Mouse (Mus musculus) layer of hippocampus, adult 2 months (tissue): ENCODE results near the gene Utrn. TPM values are rescaled to one million over a fixed set of nuclear protein-coding genes. Genes with fewer than 3 reads are reported as not detected.
"Not testable (repeated sequence)": the region's sequence is repeated elsewhere in the genome, so short reads cannot be mapped to it uniquely, and the experiment has no call there.

ENCODE experiments used
- DNase-seq, 2 experiments: peaks; one replicate each; pipeline ENCODE4 v3.0.0; 2022; ENCODE audit warnings: low spot score in 2 of 2
- H3K27ac ChIP-seq: fragments of 200-600 bp; 2 replicates; pipeline ENCODE4 v1.8.1; 2022
- H3K4me3 ChIP-seq: fragments of 200-600 bp; 2 replicates; pipeline ENCODE4 v1.8.1; 2022; ENCODE audit warnings: mild to moderate bottlenecking
- CTCF ChIP-seq: fragments of 200-600 bp; conservative IDR thresholded peaks from 2 replicates; pipeline ENCODE4 v1.8.1; 2022; ENCODE audit warnings: antibody characterized with exemption, mild to moderate bottlenecking, moderate library complexity
- total RNA-seq, 2 experiments: library from RNA; stranded (reverse); gene quantifications; 2 replicates each; pipeline ENCODE4 v1.2.3; 2021

The Utrn gene
- total RNA-seq, 2 experiments from 2014 or later, result 33.7 to 39.8 TPM

GRCm38 (mm10) chr10:12618397-12618796 is 250.8 kb downstream of the Utrn start:
- DNase-seq, result no peak
- no peak overlapping the region for H3K4me3 ChIP-seq
- no peak for TF ChIP-seq CTCF
- no peak overlapping the region for H3K27ac ChIP-seq

- no peak overlapping the region for H3K4me3 ChIP-seq
- no peak overlapping the region for H3K27ac ChIP-seq
- no peak for DNase-seq
- peak; percentile 72 for TF ChIP-seq CTCF
These were observed 253.4 kb downstream of the Utrn start for GRCm38 (mm10) chr10:12615723-12616122.

- H3K4me3 ChIP-seq, result peak overlapping the region; percentile 65
- peak overlapping the region; percentile 81 for H3K27ac ChIP-seq
- TF ChIP-seq CTCF, result peak; percentile 45
- peak; percentile 37 to 44 for DNase-seq
These were observed 254.5 kb downstream of the Utrn start for GRCm38 (mm10) chr10:12614465-12615199.

- peak; percentile 97 for TF ChIP-seq CTCF
- no peak overlapping the region; the same call in 1 of the 2 replicates for H3K27ac ChIP-seq
- peak in 1 of 2 experiments; percentile 58 for DNase-seq
- H3K4me3 ChIP-seq, result peak overlapping the region; percentile 20
These were observed 256.8 kb downstream of the Utrn start for GRCm38 (mm10) chr10:12612235-12612863.

- DNase-seq, result no peak
- no peak overlapping the region for H3K27ac ChIP-seq
- no peak for TF ChIP-seq CTCF
- H3K4me3 ChIP-seq, result no peak overlapping the region
These were observed 259.3 kb downstream of the Utrn start for GRCm38 (mm10) chr10:12609896-12610295.

GRCm38 (mm10) chr10:12608634-12609033 is 260.5 kb downstream of the Utrn start:
- DNase-seq, result no peak
- TF ChIP-seq CTCF, result no peak
- H3K27ac ChIP-seq, result no peak overlapping the region
- no peak overlapping the region for H3K4me3 ChIP-seq

- not testable (repeated sequence) for H3K27ac ChIP-seq, H3K4me3 ChIP-seq, DNase-seq
These were observed 262.0 kb downstream of the Utrn start for GRCm38 (mm10) chr10:12607180-12607579.

GRCm38 (mm10) chr10:12595379-12595778 is 273.8 kb downstream of the Utrn start:
- TF ChIP-seq CTCF, result no peak
- no peak for DNase-seq
- Histone ChIP-seq H3K4me3 (no peak overlapping the region), H3K27ac (no peak overlapping the region)

- DNase-seq, result no peak
- Histone ChIP-seq H3K4me3 (no peak overlapping the region), H3K27ac (no peak overlapping the region)
- TF ChIP-seq CTCF, result no peak
These were observed 274.2 kb downstream of the Utrn start for GRCm38 (mm10) chr10:12594958-12595357.

GRCm38 (mm10) chr10:12593071-12593470 is 276.1 kb downstream of the Utrn start:
- Histone ChIP-seq H3K4me3 (no peak overlapping the region), H3K27ac (no peak overlapping the region)
- TF ChIP-seq CTCF, result no peak
- DNase-seq, result no peak

- Histone ChIP-seq H3K4me3 (no peak overlapping the region), H3K27ac (no peak overlapping the region)
- DNase-seq, result no peak
- no peak for TF ChIP-seq CTCF
These were observed 277.2 kb downstream of the Utrn start for GRCm38 (mm10) chr10:12591946-12592345.

GRCm38 (mm10) chr10:12588051-12588450 is 281.1 kb downstream of the Utrn start:
- Histone ChIP-seq H3K4me3 (no peak overlapping the region), H3K27ac (no peak overlapping the region)
- TF ChIP-seq CTCF, result no peak
- DNase-seq, result no peak

- Histone ChIP-seq H3K4me3 (no peak overlapping the region), H3K27ac (no peak overlapping the region)
- DNase-seq, result no peak
- TF ChIP-seq CTCF, result no peak
These were observed 281.8 kb downstream of the Utrn start for GRCm38 (mm10) chr10:12587318-12587717.

GRCm38 (mm10) chr10:12586825-12587224 is 282.3 kb downstream of the Utrn start:
- no peak for TF ChIP-seq CTCF
- Histone ChIP-seq H3K27ac (no peak overlapping the region), H3K4me3 (no peak overlapping the region)
- no peak for DNase-seq
